Mouse (Mus musculus): ENCODE results near the gene Usp3. TPM values are rescaled to one million over a fixed set of nuclear protein-coding genes. Genes with fewer than 3 reads are reported as not detected.

Usp3 gene
- polyA plus RNA-seq, 1 experiment = 8.1 TPM

DNA sequence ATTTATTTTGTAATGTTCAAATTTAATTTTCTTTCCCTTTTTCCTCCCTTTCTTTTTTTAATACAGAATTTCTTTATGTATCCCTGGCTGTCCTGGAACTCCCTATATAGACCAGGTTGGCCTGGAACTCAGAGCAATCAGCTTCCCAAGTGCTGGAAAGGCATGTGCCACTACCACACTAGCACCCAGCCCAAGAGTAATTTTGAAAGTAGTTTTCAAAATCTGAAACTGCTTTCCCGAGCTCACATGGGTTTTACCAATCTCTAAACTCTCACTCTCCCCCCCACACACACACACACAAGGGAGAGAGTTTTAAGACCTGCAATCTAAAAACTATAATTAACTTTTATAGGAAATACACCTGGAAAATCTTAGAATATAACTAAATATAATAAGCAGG, 7.8 kb downstream of the Usp3 start:
- Histone ChIP-seq H3K27ac (ENCODE audit: control insufficient read depth, insufficient read depth, low read depth, low read length) (no peak overlapping the region), H3K27me3 (ENCODE audit: control insufficient read depth, insufficient read depth, low read length) (no peaks in the 10 kb centered on the region), H3K36me3 (ENCODE audit: control insufficient read depth, insufficient read depth, low read length) (no peaks in the 10 kb centered on the region), H3K4me1 (ENCODE audit: control insufficient read depth, insufficient read depth, low read length) (no peaks in the 10 kb centered on the region), H3K4me3 (ENCODE audit: control insufficient read depth, low read depth, low read length) (no peak overlapping the region)
- TF ChIP-seq POLR2A (IDR thresholded peaks at IDR 0.05; ENCODE audit: control insufficient read depth, low read depth, low read length) (no peak), CTCF (IDR thresholded peaks at IDR 0.05; ENCODE audit: control insufficient read depth, insufficient read depth, insufficient replicate concordance, low read depth, low read length) (no peak)

DNA sequence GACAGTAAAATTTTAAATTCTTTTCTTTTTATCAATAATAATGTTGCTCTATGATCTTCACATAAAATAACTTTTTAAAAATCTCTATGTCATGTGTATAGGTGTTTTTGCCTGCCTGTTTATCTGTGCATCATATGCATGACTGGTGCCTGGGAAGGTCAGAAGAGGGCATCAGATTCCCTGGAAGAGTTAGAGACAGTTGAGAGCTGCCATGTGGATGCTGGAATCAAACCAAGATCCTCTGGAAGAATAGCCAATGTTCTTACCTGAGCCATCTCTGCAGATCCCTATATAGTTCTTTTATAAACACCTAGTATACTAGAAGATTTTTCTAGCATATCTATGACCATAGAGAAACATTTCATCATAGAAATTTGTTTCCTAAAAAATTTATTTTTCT, 8.8 kb downstream of the Usp3 start:
- Histone ChIP-seq H3K36me3 (ENCODE audit: control insufficient read depth, insufficient read depth, low read length) (no peaks in the 10 kb centered on the region), H3K4me1 (ENCODE audit: control insufficient read depth, insufficient read depth, low read length) (no peaks in the 10 kb centered on the region), H3K27ac (ENCODE audit: control insufficient read depth, insufficient read depth, low read depth, low read length) (no peak overlapping the region), H3K27me3 (ENCODE audit: control insufficient read depth, insufficient read depth, low read length) (no peaks in the 10 kb centered on the region), H3K4me3 (ENCODE audit: control insufficient read depth, low read depth, low read length) (no peak overlapping the region)
- no peak for TF ChIP-seq POLR2A (IDR thresholded peaks at IDR 0.05; ENCODE audit: control insufficient read depth, low read depth, low read length)
- no peak for TF ChIP-seq CTCF (IDR thresholded peaks at IDR 0.05; ENCODE audit: control insufficient read depth, insufficient read depth, insufficient replicate concordance, low read depth, low read length)

DNA sequence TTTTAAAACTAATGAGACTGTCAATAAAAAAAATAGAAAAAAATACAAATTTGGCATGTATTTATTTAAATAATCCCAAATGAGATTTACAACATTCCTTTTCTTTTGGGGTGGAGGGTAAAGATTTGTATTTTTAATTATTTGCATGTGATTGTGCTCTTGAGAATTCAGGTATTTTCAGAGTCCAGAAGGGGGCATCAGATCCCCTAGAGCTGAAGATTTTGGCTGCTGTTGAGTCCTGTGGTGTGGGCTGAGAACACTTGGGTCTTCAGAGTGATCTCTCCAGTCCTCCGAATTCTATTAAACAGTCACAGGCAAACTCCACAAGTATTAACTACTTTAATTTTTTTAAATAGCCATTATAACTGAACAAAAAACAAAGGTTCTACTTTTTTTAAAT, 9.7 kb downstream of the Usp3 start:
- Histone ChIP-seq H3K4me1 (ENCODE audit: control insufficient read depth, insufficient read depth, low read length) (no peaks in the 10 kb centered on the region), H3K27ac (ENCODE audit: control insufficient read depth, insufficient read depth, low read depth, low read length) (no peak overlapping the region), H3K36me3 (ENCODE audit: control insufficient read depth, insufficient read depth, low read length) (no peaks in the 10 kb centered on the region), H3K27me3 (ENCODE audit: control insufficient read depth, insufficient read depth, low read length) (no peaks in the 10 kb centered on the region), H3K4me3 (ENCODE audit: control insufficient read depth, low read depth, low read length) (no peak overlapping the region)
- TF ChIP-seq POLR2A (IDR thresholded peaks at IDR 0.05; ENCODE audit: control insufficient read depth, low read depth, low read length) (no peak), CTCF (IDR thresholded peaks at IDR 0.05; ENCODE audit: control insufficient read depth, insufficient read depth, insufficient replicate concordance, low read depth, low read length) (no peak)

DNA sequence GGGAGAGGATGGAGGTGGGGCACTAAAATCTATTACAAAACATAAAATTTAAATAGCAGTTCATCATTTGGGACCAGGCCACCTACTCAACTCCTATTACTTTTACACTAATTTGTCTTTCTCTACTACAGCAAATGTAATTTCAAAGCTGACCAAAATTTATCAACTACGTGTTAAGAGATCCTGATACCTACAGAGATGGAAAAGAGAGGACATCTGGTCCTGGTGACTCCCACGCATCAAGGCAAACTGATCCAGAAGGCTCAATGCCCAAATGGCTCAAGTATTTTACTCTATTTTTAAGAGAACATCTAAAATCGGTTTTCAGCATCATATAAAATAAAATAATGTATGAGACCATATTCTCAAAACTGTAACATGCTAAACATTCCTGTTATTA, 11.2 kb downstream of the Usp3 start:
- H3K27me3 ChIP-seq (ENCODE audit: control insufficient read depth, insufficient read depth, low read length) = no peaks in the 10 kb centered on the region
- no peaks in the 10 kb centered on the region for H3K4me1 ChIP-seq (ENCODE audit: control insufficient read depth, insufficient read depth, low read length)
- no peak overlapping the region for H3K4me3 ChIP-seq (ENCODE audit: control insufficient read depth, low read depth, low read length)
- no peak for TF ChIP-seq POLR2A (IDR thresholded peaks at IDR 0.05; ENCODE audit: control insufficient read depth, low read depth, low read length)
- TF ChIP-seq CTCF (IDR thresholded peaks at IDR 0.05; ENCODE audit: control insufficient read depth, insufficient read depth, insufficient replicate concordance, low read depth, low read length) = no peak
- no peaks in the 10 kb centered on the region for H3K36me3 ChIP-seq (ENCODE audit: control insufficient read depth, insufficient read depth, low read length)
- no peak overlapping the region for H3K27ac ChIP-seq (ENCODE audit: control insufficient read depth, insufficient read depth, low read depth, low read length)

DNA sequence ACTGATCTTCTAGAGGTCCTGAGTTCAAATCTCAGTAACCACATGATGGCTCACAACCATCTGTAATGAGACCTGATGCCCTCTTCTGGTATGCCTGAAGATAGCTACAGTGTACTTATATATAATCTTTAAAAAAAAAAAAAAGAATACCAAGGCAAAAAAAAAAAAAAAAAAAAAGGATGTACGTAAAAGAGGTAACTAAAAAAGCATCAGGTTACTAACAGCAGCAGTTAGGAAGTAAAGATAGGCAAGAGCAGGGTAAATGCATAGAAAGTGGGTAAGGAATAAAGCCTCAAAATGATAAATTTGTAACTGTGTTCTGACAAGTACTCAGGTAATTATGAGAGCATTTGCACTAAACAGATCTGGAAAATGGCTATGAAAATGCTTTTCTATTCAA, 12.2 kb downstream of the Usp3 start:
- no peak for TF ChIP-seq POLR2A (IDR thresholded peaks at IDR 0.05; ENCODE audit: control insufficient read depth, low read depth, low read length)
- TF ChIP-seq CTCF (IDR thresholded peaks at IDR 0.05; ENCODE audit: control insufficient read depth, insufficient read depth, insufficient replicate concordance, low read depth, low read length) = no peak
- Histone ChIP-seq H3K4me3 (ENCODE audit: control insufficient read depth, low read depth, low read length) (no peak overlapping the region), H3K4me1 (ENCODE audit: control insufficient read depth, insufficient read depth, low read length) (peaks cover 2% of the 10 kb centered on the region; the same call in 1 of the 2 replicates), H3K36me3 (ENCODE audit: control insufficient read depth, insufficient read depth, low read length) (no peaks in the 10 kb centered on the region), H3K27me3 (ENCODE audit: control insufficient read depth, insufficient read depth, low read length) (no peaks in the 10 kb centered on the region), H3K27ac (ENCODE audit: control insufficient read depth, insufficient read depth, low read depth, low read length) (no peak overlapping the region)

DNA sequence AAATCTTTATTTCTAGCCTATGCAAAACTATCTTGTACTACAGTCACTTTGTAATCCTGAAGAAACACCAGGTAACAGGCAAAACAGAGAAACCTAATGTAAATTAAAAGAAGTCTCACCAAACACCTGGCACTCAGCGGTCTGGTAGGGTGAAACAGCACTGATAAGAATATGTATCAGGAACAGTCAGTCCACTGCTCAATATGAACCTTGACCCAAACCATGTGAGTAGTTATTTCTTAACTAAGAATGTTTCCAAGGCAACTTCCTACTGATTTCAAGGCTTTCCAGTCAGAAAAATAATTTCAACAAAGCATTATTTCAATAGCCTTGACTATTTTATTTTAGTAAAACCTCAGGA, 17.1 kb downstream of the Usp3 start:
- TF ChIP-seq CTCF (IDR thresholded peaks at IDR 0.05; ENCODE audit: control insufficient read depth, insufficient read depth, insufficient replicate concordance, low read depth, low read length) (no peak), POLR2A (IDR thresholded peaks at IDR 0.05; ENCODE audit: control insufficient read depth, low read depth, low read length) (no peak)
- Histone ChIP-seq H3K36me3 (ENCODE audit: control insufficient read depth, insufficient read depth, low read length) (no peaks in the 10 kb centered on the region), H3K27ac (ENCODE audit: control insufficient read depth, insufficient read depth, low read depth, low read length) (no peak overlapping the region), H3K27me3 (ENCODE audit: control insufficient read depth, insufficient read depth, low read length) (no peaks in the 10 kb centered on the region), H3K4me3 (ENCODE audit: control insufficient read depth, low read depth, low read length) (no peak overlapping the region), H3K4me1 (ENCODE audit: control insufficient read depth, insufficient read depth, low read length) (peaks cover 2% of the 10 kb centered on the region; the same call in 1 of the 2 replicates)

DNA sequence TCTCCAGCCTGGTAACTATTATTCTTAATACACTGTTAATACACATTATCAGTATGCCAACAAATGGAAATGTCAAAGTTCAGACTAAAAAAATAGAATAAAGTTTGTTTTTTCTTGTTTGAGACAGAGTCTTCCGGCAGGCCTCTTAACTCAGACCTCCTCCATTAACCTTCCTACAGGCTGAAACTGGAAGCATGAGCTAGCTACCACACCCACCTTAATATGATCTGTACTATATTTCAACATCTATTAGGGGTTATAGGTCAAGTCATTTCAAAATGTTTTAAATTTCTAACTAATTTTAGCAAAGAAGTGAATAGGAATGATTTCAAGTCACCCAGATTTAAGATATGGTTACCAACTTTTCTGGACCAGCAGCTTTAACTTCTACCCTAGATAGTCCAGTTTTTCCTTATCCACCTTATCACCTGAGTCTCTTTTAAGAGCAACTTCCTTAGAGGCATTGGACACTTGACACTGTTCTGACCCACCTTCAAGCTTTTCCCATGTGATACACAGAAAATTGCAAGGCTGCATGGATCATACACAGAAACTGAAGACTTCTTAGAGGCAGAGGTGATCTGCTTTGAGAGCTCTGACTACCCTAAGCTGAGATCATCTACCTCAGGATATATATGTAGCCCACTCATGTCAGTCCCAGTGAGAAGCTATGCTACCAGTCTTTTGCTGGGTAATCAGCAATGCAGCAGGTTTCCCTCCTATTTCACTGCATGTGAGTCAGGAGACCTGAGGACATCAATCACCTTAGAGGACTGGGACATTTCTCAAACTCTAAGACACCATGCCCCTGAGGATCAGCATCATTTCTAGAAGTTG, 17.7 kb downstream of the Usp3 start:
- TF ChIP-seq POLR2A (IDR thresholded peaks at IDR 0.05; ENCODE audit: control insufficient read depth, low read depth, low read length) (no peak), CTCF (IDR thresholded peaks at IDR 0.05; ENCODE audit: control insufficient read depth, insufficient read depth, insufficient replicate concordance, low read depth, low read length) (no peak)
- H3K27ac ChIP-seq (ENCODE audit: control insufficient read depth, insufficient read depth, low read depth, low read length) = no peak overlapping the region
- H3K36me3 ChIP-seq (ENCODE audit: control insufficient read depth, insufficient read depth, low read length) = no peaks in the 10 kb centered on the region
- no peak overlapping the region for H3K4me3 ChIP-seq (ENCODE audit: control insufficient read depth, low read depth, low read length)
- no peaks in the 10 kb centered on the region for H3K27me3 ChIP-seq (ENCODE audit: control insufficient read depth, insufficient read depth, low read length)
- H3K4me1 ChIP-seq (ENCODE audit: control insufficient read depth, insufficient read depth, low read length) = peaks cover 2% of the 10 kb centered on the region; the same call in 1 of the 2 replicates
